Comparison of ENCODE assay signal across 8 mouse cellular contexts in the genomic region with DNA sequence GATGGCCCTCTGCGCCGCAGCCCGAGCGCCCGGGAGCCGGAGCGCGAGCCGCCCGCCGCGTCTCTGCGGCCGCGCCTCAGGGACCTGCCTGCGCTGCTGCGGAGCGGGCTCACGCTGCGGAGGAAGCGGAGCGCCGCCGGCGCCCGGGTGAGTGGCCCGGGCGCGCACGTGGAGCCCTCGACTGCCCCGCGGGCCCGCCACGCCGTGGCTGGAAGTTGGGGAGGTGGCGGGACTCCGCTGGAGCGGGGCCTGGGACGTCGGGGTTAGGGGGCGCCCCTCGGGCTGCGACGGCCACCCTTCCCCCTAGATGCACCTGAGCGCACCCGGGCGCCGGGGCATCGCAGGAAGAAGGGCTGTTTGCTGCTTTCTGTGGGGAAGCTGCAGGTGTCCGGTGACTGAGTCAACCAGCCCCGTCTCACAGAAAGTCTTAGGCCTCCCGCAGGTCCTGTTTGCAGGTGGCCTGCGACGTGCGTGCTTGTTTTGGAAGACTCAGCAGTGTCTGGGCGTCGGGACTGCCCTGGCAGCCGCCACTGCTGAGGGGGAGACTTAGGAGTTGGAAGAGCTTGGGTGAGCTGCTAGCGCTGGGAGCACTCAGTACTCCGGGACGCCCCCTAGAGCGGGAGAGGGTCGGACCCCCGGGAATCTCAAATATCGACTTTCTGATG. TPM values are rescaled to one million over a fixed set of nuclear protein-coding genes. Genes with fewer than 3 reads are reported as not detected.
DNase-seq lines count a peak whose midpoint lies in the region; ATAC-seq and TF ChIP-seq lines count a peak whose summit lies in the region.

No protein-coding gene starts in this region.

- peaks cover 10% of the 10 kb centered on the region; the same call in 1 of the 2 replicates for H3K27me3 ChIP-seq in embryonic facial prominence, embryonic 11.5 days (ENCODE audit: control insufficient read depth, insufficient read depth, low read length)
- peaks cover 8% of the 10 kb centered on the region; the same call in 1 of the 2 replicates for H3K27me3 ChIP-seq in heart, embryonic 12.5 days (replicated peaks)
- no peaks in the 10 kb centered on the region for H3K27me3 ChIP-seq in kidney, postnatal 0 days (ENCODE audit: insufficient read depth, low read length)
- H3K27me3 ChIP-seq in liver, embryonic 13.5 days: peaks cover 83% of the 10 kb centered on the region
- H3K27me3 ChIP-seq in stomach, postnatal 0 days (ENCODE audit: control insufficient read depth, insufficient read depth, low read length): no peaks in the 10 kb centered on the region; the same call in 1 of the 2 replicates

- no peaks in the 10 kb centered on the region for H3K9me3 ChIP-seq in embryonic facial prominence, embryonic 11.5 days (replicated peaks; ENCODE audit: control insufficient read depth, low read length)
- no peaks in the 10 kb centered on the region for H3K9me3 ChIP-seq in heart, embryonic 12.5 days (replicated peaks)
- H3K9me3 ChIP-seq in kidney, postnatal 0 days (replicated peaks; ENCODE audit: low read length): no peaks in the 10 kb centered on the region
- H3K9me3 ChIP-seq in liver, embryonic 13.5 days (replicated peaks): no peaks in the 10 kb centered on the region
- H3K9me3 ChIP-seq in stomach, postnatal 0 days (ENCODE audit: control insufficient read depth, low read length): no peaks in the 10 kb centered on the region

- TF ChIP-seq EP300 in stomach, postnatal 0 days (optimal IDR thresholded peaks at IDR 0.05): no peak

- H3K36me3 ChIP-seq in embryonic facial prominence, embryonic 11.5 days (replicated peaks; ENCODE audit: control insufficient read depth, insufficient read depth, low read depth, low read length): no peaks in the 10 kb centered on the region
- H3K36me3 ChIP-seq in heart, embryonic 12.5 days: no peaks in the 10 kb centered on the region
- no peaks in the 10 kb centered on the region for H3K36me3 ChIP-seq in kidney, postnatal 0 days (ENCODE audit: insufficient read depth, low read length)
- H3K36me3 ChIP-seq in liver, embryonic 13.5 days: no peaks in the 10 kb centered on the region
- no peaks in the 10 kb centered on the region for H3K36me3 ChIP-seq in stomach, postnatal 0 days (ENCODE audit: control insufficient read depth, insufficient read depth, low read length)

- H3K9ac ChIP-seq in embryonic facial prominence, embryonic 11.5 days (replicated peaks; ENCODE audit: low read length): peak overlapping the region; percentile 68
- peak overlapping the region; percentile 80 for H3K9ac ChIP-seq in heart, embryonic 12.5 days
- H3K9ac ChIP-seq in kidney, postnatal 0 days (ENCODE audit: low read depth, low read length): peak overlapping the region; percentile 69
- H3K9ac ChIP-seq in liver, embryonic 13.5 days: peak overlapping the region; percentile 55
- peak overlapping the region; percentile 65 for H3K9ac ChIP-seq in stomach, postnatal 0 days (ENCODE audit: low read length)

- intact Hi-C loops in gastrocnemius, adult 2 months (cut with DNase I): no loop called here
- intact Hi-C loops in gastrocnemius, postnatal 36 days (cut with DNase I): no loop called here

- no peak for TF ChIP-seq CTCF in gastrocnemius, adult 2 months (IDR thresholded peaks at IDR 0.05)
- peak; percentile 26; the same call in 1 of the 2 replicates for TF ChIP-seq CTCF in kidney, postnatal 0 days (IDR thresholded peaks at IDR 0.05; ENCODE audit: low read depth)
- TF ChIP-seq CTCF in stomach, postnatal 0 days (IDR thresholded peaks at IDR 0.05; ENCODE audit: low read depth): peak; percentile 25; the same call in 1 of the 2 replicates

- peak overlapping the region; percentile 64 for H3K27ac ChIP-seq in gastrocnemius, adult 2 months
- no peak overlapping the region; the same call in 1 of the 2 replicates for H3K27ac ChIP-seq in embryonic facial prominence, embryonic 11.5 days (replicated peaks; ENCODE audit: low read depth, low read length)
- no peak overlapping the region for H3K27ac ChIP-seq in heart, embryonic 12.5 days (ENCODE audit: poor library complexity, severe bottlenecking)
- H3K27ac ChIP-seq in kidney, postnatal 0 days: peak overlapping the region; percentile 60; the same call in 1 of the 2 replicates
- no peak overlapping the region for H3K27ac ChIP-seq in liver, embryonic 13.5 days
- peak overlapping the region; percentile 89 for H3K27ac ChIP-seq in stomach, postnatal 0 days (replicated peaks)

- peak overlapping the region; percentile 99 for H3K4me2 ChIP-seq in embryonic facial prominence, embryonic 11.5 days (ENCODE audit: low read depth, low read length)
- peak overlapping the region; percentile 96 for H3K4me2 ChIP-seq in heart, embryonic 12.5 days
- H3K4me2 ChIP-seq in kidney, postnatal 0 days (ENCODE audit: low read length): peak overlapping the region; percentile 93
- peak overlapping the region; percentile 82 for H3K4me2 ChIP-seq in liver, embryonic 13.5 days
- peak overlapping the region; percentile 89 for H3K4me2 ChIP-seq in stomach, postnatal 0 days (replicated peaks; ENCODE audit: low read depth)

- peak; percentile 17 for DNase-seq in gastrocnemius, adult 2 months
- no peak for DNase-seq in gastrocnemius, postnatal 36 days
- peak; percentile 61 for DNase-seq in embryonic facial prominence, embryonic 11.5 days (ENCODE audit: low spot score)
- peak; percentile 55 for DNase-seq in kidney, postnatal 0 days (ENCODE audit: low spot score)
- no peak for DNase-seq in liver, embryonic 13.5 days
- DNase-seq in neural tube, embryonic 10.5 days (ENCODE audit: extremely low spot score, low spot score): peak; percentile 69
- DNase-seq in stomach, postnatal 0 days (ENCODE audit: low spot score): peak; percentile 52

- peaks cover 4% of the 10 kb centered on the region; the same call in 1 of the 2 replicates for H3K4me1 ChIP-seq in embryonic facial prominence, embryonic 11.5 days (ENCODE audit: control insufficient read depth, insufficient read depth, low read length)
- H3K4me1 ChIP-seq in heart, embryonic 12.5 days (replicated peaks): 0 out of 2 replicates have a peak, but pooled peaks cover 4% of the 10 kb centered on the region
- H3K4me1 ChIP-seq in kidney, postnatal 0 days (replicated peaks; ENCODE audit: insufficient read depth, low read length): no peaks in the 10 kb centered on the region
- peaks cover 13% of the 10 kb centered on the region for H3K4me1 ChIP-seq in liver, embryonic 13.5 days (replicated peaks)
- H3K4me1 ChIP-seq in stomach, postnatal 0 days (replicated peaks; ENCODE audit: control insufficient read depth, insufficient read depth): no peaks in the 10 kb centered on the region; the same call in 1 of the 2 replicates

- ATAC-seq in embryonic facial prominence, embryonic 11.5 days (replicated peaks; ENCODE audit: insufficient number of reproducible peaks, low FRiP score, low TSS enrichment, low read depth): peak; percentile 72
- ATAC-seq in heart, embryonic 12.5 days (ENCODE audit: insufficient number of reproducible peaks, low FRiP score): peak; percentile 52
- peak; percentile 79 for ATAC-seq in kidney, postnatal 0 days (replicated peaks; ENCODE audit: low FRiP score, low read depth)
- ATAC-seq in liver, embryonic 13.5 days (ENCODE audit: low read depth): peak; percentile 57
- peak; percentile 86 for ATAC-seq in stomach, postnatal 0 days (ENCODE audit: low FRiP score, low TSS enrichment)

- under 1% methylated on average over 65 of the region's 66 CpGs for WGBS in embryonic facial prominence, embryonic 11.5 days
- under 1% methylated on average over 61 of the region's 66 CpGs for WGBS in heart, embryonic 12.5 days
- WGBS in kidney, postnatal 0 days: under 1% methylated on average over 63 of the region's 66 CpGs
- under 1% methylated on average over 54 of the region's 66 CpGs for WGBS in liver, embryonic 13.5 days (ENCODE audit: insufficient replicate concordance)
- WGBS in stomach, postnatal 0 days: 1% methylated on average over 52 of the region's 66 CpGs

- peak overlapping the region; percentile 74 for H3K4me3 ChIP-seq in gastrocnemius, adult 2 months
- H3K4me3 ChIP-seq in embryonic facial prominence, embryonic 11.5 days (ENCODE audit: low read depth, low read length): peak overlapping the region; percentile 60
- H3K4me3 ChIP-seq in heart, embryonic 12.5 days: peak overlapping the region; percentile 72
- H3K4me3 ChIP-seq in kidney, postnatal 0 days (replicated peaks; ENCODE audit: low read depth, low read length): peak overlapping the region; percentile 58
- H3K4me3 ChIP-seq in liver, embryonic 13.5 days (replicated peaks): peak overlapping the region; percentile 60
- H3K4me3 ChIP-seq in stomach, postnatal 0 days (ENCODE audit: low read depth, low read length): peak overlapping the region; percentile 61

RNA-seq across cellular contexts. Expression of gene Rapgef5, which starts 17.9 kb away (rescaled TPM):
- 1 to 10 TPM; 4.1 to 5.4 TPM for total RNA-seq in gastrocnemius, adult 2 months (2021)
- 1 to 10 TPM; 4.6 to 5.5 TPM for total RNA-seq in gastrocnemius, postnatal 36 days (2021)
- polyA plus RNA-seq in embryonic facial prominence, embryonic 11.5 days (2014; fragmentation: Nextera tagmentation; extraction: Ambion mirVana): 6.7 and 7.7 TPM in 2 replicates
- 22.6 and 22.7 TPM in 2 replicates for polyA plus RNA-seq in heart, embryonic 12.5 days (2016; fragmentation: Nextera tagmentation; extraction: Ambion mirVana)
- 13.8 and 14.9 TPM in 2 replicates for polyA plus RNA-seq in kidney, postnatal 0 days (2015; fragmentation: Nextera tagmentation; extraction: Ambion mirVana)
- 1.3 and 1.7 TPM in 2 replicates for polyA plus RNA-seq in liver, embryonic 13.5 days (2015; fragmentation: Nextera tagmentation; extraction: Ambion mirVana)
- polyA plus RNA-seq in stomach, postnatal 0 days (2015; fragmentation: Nextera tagmentation; extraction: Ambion mirVana): 4.3 and 5.6 TPM in 2 replicates

Comparison
In these comparisons a context has a peak if more than half of its experiments do, and no peak if none do; other contexts are left out.
1. DNase-seq: peak in gastrocnemius, adult 2 months (single experiment), embryonic facial prominence, embryonic 11.5 days (single experiment), kidney, postnatal 0 days (single experiment), neural tube, embryonic 10.5 days (single experiment) and stomach, postnatal 0 days (single experiment); none in gastrocnemius, postnatal 36 days (0 of 2) and liver, embryonic 13.5 days (single experiment).
2. H3K27ac ChIP-seq: peak in gastrocnemius, adult 2 months (single experiment), kidney, postnatal 0 days (single experiment) and stomach, postnatal 0 days (single experiment); none in embryonic facial prominence, embryonic 11.5 days (single experiment), heart, embryonic 12.5 days (single experiment) and liver, embryonic 13.5 days (single experiment).
3. Peak in every context shown above with its lines, with median percentiles within 50 percentile points of each other: H3K4me3 ChIP-seq, ATAC-seq, H3K4me2 ChIP-seq and H3K9ac ChIP-seq.